Mouse (Mus musculus): ENCODE measurements at regions not wholly inside any gene's neighbourhood (a gene's known extent, or its start where the extent isn't known, plus 50 kb on each side); places are given as distances from the start of the nearest gene placed in this dataset.

- Histone ChIP-seq H3K9ac (no peak overlapping the region), H3K4me3 (no peak overlapping the region), H3K9me3 (no peaks in the 10 kb centered on the region), H3K27ac (replicated peaks) (no peak overlapping the region), H3K4me2 (no peak overlapping the region), H3K36me3 (no peaks in the 10 kb centered on the region), H3K4me1 (replicated peaks) (peaks cover 16% of the 10 kb centered on the region), H3K27me3 (0 out of 2 replicates have a peak, but pooled peaks cover 2% of the 10 kb centered on the region)
- 61% methylated on average over 3 of the region's 3 CpGs for WGBS
- no peak for ATAC-seq (ENCODE audit: low FRiP score, low read depth)
Measured at GRCm38 (mm10) chr2:38420498-38420897, 81.4 kb downstream of the Lhx2 start.

DNA sequence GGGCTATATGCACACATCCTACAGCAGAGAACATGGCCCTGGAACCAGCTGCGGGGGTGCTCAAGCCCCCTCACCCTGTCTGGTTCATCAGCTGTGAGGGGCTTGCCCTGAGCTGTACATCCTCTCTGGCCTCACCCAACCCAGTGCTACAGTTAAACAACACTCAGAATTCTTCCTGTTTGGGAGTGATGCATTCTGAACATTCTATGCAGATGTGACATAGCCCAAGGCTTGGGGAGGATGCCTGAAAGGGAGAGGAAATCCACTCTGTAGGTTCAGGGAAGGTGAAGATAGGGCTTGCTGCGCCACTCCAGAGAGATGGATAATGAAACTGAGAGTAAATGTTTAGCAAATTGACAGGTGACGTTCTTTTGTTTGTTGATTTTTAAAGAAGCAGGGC, 83.3 kb downstream of the Lhx2 start:
- Histone ChIP-seq H3K27ac (replicated peaks) (no peak overlapping the region), H3K4me1 (replicated peaks) (peaks cover 16% of the 10 kb centered on the region), H3K36me3 (no peaks in the 10 kb centered on the region), H3K9me3 (no peaks in the 10 kb centered on the region), H3K4me3 (no peak overlapping the region), H3K27me3 (no peaks in the 10 kb centered on the region), H3K9ac (no peak overlapping the region), H3K4me2 (no peak overlapping the region)
- no peak for ATAC-seq (ENCODE audit: low FRiP score, low read depth)
- 92% methylated on average over 3 of the region's 3 CpGs for WGBS

DNA sequence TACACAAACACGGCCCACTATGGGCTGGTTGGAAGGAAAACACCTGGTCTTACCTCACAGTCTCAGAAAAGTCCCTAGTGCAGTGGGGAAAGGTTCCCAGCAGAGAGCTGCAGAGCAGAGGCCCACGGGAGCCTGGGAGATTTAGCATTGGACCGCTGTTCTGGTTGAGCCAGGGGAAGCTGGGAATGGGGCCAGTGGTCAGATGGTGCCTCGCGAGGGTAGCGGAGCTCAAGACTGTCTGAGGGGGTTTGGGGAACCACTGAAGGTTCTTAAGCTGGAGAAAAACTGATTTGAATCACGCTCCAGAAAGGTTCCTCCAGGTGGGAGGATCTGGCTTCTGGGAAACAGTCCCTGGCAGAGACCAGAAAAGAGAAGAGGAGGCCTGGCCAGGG, 84.8 kb downstream of the Lhx2 start:
- no peaks in the 10 kb centered on the region for H3K36me3 ChIP-seq
- H3K4me3 ChIP-seq, result no peak overlapping the region
- no peak for ATAC-seq (ENCODE audit: low FRiP score, low read depth)
- peaks cover 16% of the 10 kb centered on the region for H3K4me1 ChIP-seq (replicated peaks)
- H3K4me2 ChIP-seq, result peak overlapping the region; percentile 40
- no peaks in the 10 kb centered on the region for H3K9me3 ChIP-seq
- peak overlapping the region; percentile 6; the same call in 1 of the 2 replicates for H3K27ac ChIP-seq (replicated peaks)
- H3K9ac ChIP-seq, result 0 out of 2 replicates have a peak overlapping the region, but pooled peaks have one; percentile 2
- H3K27me3 ChIP-seq, result no peaks in the 10 kb centered on the region
- 19% methylated on average over 7 of the region's 7 CpGs for WGBS

GRCm38 (mm10) chr2:38424278-38424931, 85.3 kb downstream of the Lhx2 start:
- Histone ChIP-seq H3K36me3 (no peaks in the 10 kb centered on the region), H3K9me3 (no peaks in the 10 kb centered on the region), H3K4me2 (peak overlapping the region; percentile 40), H3K9ac (0 out of 2 replicates have a peak overlapping the region, but pooled peaks have one; percentile 2), H3K4me3 (0 out of 2 replicates have a peak overlapping the region, but pooled peaks have one; percentile 5), H3K4me1 (replicated peaks) (peaks cover 16% of the 10 kb centered on the region), H3K27ac (replicated peaks) (peak overlapping the region; percentile 6; the same call in 1 of the 2 replicates), H3K27me3 (no peaks in the 10 kb centered on the region)
- ATAC-seq (ENCODE audit: low FRiP score, low read depth), result peak; percentile 79
- WGBS, result 1% methylated on average over 18 of the region's 22 CpGs

- no peak overlapping the region for H3K9ac ChIP-seq
Measured at GRCm38 (mm10) chr2:38424976-38425375, 85.9 kb downstream of the Lhx2 start.

GRCm38 (mm10) chr2:38429752-38430378, 81.6 kb upstream of the Nek6 start:
- H3K9ac ChIP-seq, result no peak overlapping the region
- no peak overlapping the region for H3K27ac ChIP-seq (replicated peaks)
- no peaks in the 10 kb centered on the region for H3K36me3 ChIP-seq
- 0 out of 2 replicates have a peak, but pooled peaks cover 3% of the 10 kb centered on the region for H3K27me3 ChIP-seq
- WGBS, result 37% methylated on average over 6 of the region's 6 CpGs
- ATAC-seq (ENCODE audit: low FRiP score, low read depth), result no peak
- no peaks in the 10 kb centered on the region for H3K9me3 ChIP-seq
- no peak overlapping the region for H3K4me3 ChIP-seq
- no peak overlapping the region for H3K4me2 ChIP-seq
- H3K4me1 ChIP-seq (replicated peaks), result 0 out of 2 replicates have a peak, but pooled peaks cover under 1% of the 10 kb centered on the region

More at GRCm38 (mm10) chr2:38424976-38425375, 85.9 kb downstream of the Lhx2 start:
- H3K4me2 ChIP-seq, result peak overlapping the region; percentile 40
- H3K9me3 ChIP-seq, result no peaks in the 10 kb centered on the region
- no peaks in the 10 kb centered on the region for H3K36me3 ChIP-seq
- H3K27ac ChIP-seq (replicated peaks), result no peak overlapping the region
- WGBS, result 20% methylated on average over 9 of the region's 9 CpGs
- H3K4me1 ChIP-seq (replicated peaks), result peaks cover 16% of the 10 kb centered on the region
- no peaks in the 10 kb centered on the region for H3K27me3 ChIP-seq
- ATAC-seq (ENCODE audit: low FRiP score, low read depth), result peak; percentile 43
- no peak overlapping the region for H3K4me3 ChIP-seq

GRCm38 (mm10) chr2:38431546-38431945, 79.9 kb upstream of the Nek6 start:
- Histone ChIP-seq H3K4me3 (no peak overlapping the region), H3K4me1 (replicated peaks) (no peaks in the 10 kb centered on the region), H3K9me3 (no peaks in the 10 kb centered on the region), H3K27me3 (0 out of 2 replicates have a peak, but pooled peaks cover 3% of the 10 kb centered on the region), H3K4me2 (no peak overlapping the region), H3K36me3 (no peaks in the 10 kb centered on the region), H3K9ac (no peak overlapping the region), H3K27ac (replicated peaks) (no peak overlapping the region)
- ATAC-seq (ENCODE audit: low FRiP score, low read depth), result no peak
- WGBS, result 56% methylated on average over 5 of the region's 5 CpGs

DNA sequence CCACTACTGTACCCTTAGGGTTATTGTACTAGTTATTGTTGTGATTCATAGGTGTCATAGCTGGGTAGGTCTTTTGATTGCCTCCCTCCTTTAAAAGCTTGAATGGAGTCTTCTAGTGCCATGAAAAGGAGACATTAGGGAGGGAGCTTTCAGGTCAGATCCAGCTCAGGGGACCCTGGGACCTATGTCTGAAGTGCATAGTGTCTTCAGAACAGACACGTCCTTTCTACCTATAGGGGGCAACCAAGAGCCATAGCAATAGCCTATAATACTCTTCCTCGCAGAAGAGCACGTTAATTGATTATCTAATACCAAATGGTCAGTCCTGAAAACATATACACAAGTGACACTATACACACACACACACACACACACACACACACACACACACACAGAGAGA, 77.7 kb upstream of the Nek6 start:
- WGBS, result 9% methylated on average over 3 of the region's 3 CpGs
- Histone ChIP-seq H3K9me3 (no peaks in the 10 kb centered on the region), H3K27me3 (0 out of 2 replicates have a peak, but pooled peaks cover 3% of the 10 kb centered on the region), H3K4me2 (no peak overlapping the region), H3K36me3 (no peaks in the 10 kb centered on the region), H3K4me1 (replicated peaks) (no peaks in the 10 kb centered on the region), H3K4me3 (no peak overlapping the region), H3K9ac (no peak overlapping the region), H3K27ac (replicated peaks) (no peak overlapping the region)
- no peak for ATAC-seq (ENCODE audit: low FRiP score, low read depth)

DNA sequence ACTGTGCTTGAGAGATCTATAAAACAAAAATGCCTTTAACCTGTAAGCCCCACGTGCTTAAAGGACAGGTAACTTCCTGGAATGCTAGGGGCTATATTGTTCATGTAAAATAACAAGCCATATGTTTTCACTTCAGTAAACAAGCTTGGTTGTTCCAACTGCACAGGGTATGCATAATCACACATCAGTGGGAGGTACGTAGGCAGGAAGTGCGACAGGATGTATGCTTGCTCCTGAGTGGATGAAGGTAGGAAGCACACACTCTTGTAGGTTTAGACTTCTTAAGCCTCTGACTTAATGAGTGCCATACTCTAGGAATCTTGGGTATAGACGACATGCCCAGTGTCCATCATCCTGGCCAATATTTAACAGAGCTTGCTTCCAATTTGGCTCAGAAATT, 74.7 kb upstream of the Nek6 start:
- 0 out of 2 replicates have a peak, but pooled peaks cover 3% of the 10 kb centered on the region for H3K27me3 ChIP-seq
- no peak overlapping the region for H3K9ac ChIP-seq
- WGBS, result 77% methylated on average over 4 of the region's 4 CpGs
- no peak overlapping the region for H3K27ac ChIP-seq (replicated peaks)
- H3K36me3 ChIP-seq, result no peaks in the 10 kb centered on the region
- no peaks in the 10 kb centered on the region for H3K4me1 ChIP-seq (replicated peaks)
- H3K4me3 ChIP-seq, result no peak overlapping the region
- H3K4me2 ChIP-seq, result no peak overlapping the region
- no peak for ATAC-seq (ENCODE audit: low FRiP score, low read depth)
- no peaks in the 10 kb centered on the region for H3K9me3 ChIP-seq

- H3K27me3 ChIP-seq, result 0 out of 2 replicates have a peak, but pooled peaks cover 3% of the 10 kb centered on the region
- H3K4me2 ChIP-seq, result no peak overlapping the region
- H3K27ac ChIP-seq (replicated peaks), result no peak overlapping the region
- 94% methylated on average over 6 of the region's 6 CpGs for WGBS
- no peak overlapping the region for H3K4me3 ChIP-seq
- no peaks in the 10 kb centered on the region for H3K36me3 ChIP-seq
- ATAC-seq (ENCODE audit: low FRiP score, low read depth), result no peak
- H3K4me1 ChIP-seq (replicated peaks), result no peaks in the 10 kb centered on the region
- H3K9ac ChIP-seq, result no peak overlapping the region
- H3K9me3 ChIP-seq, result no peaks in the 10 kb centered on the region
Measured at GRCm38 (mm10) chr2:38439191-38439590, 72.3 kb upstream of the Nek6 start.

DNA sequence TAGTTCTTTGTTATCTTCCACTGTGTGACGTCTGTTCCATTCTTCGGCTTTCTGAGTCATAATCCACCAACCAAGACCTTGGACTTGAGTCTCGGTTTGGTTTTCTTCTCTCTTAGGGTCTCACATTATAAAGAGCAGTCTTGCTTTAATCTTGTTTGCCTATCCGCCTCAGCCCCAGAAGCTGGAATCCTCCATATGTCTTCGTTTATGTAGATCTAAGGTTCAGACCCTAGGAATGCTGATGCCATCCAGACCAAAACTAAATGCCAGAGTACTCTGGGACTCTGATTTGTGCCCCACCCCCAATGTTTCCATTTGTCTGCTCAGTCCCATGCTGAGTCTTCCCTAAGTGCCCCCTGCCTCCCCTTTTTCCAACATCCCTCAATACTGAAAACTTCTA, 71.5 kb upstream of the Nek6 start:
- no peaks in the 10 kb centered on the region for H3K27me3 ChIP-seq
- H3K9ac ChIP-seq, result no peak overlapping the region
- H3K4me2 ChIP-seq, result no peak overlapping the region
- no peak overlapping the region for H3K4me3 ChIP-seq
- 80% methylated on average over 5 of the region's 5 CpGs for WGBS
- H3K9me3 ChIP-seq, result no peaks in the 10 kb centered on the region
- no peaks in the 10 kb centered on the region for H3K36me3 ChIP-seq
- no peaks in the 10 kb centered on the region for H3K4me1 ChIP-seq (replicated peaks)
- no peak for ATAC-seq (ENCODE audit: low FRiP score, low read depth)
- H3K27ac ChIP-seq (replicated peaks), result no peak overlapping the region

- Histone ChIP-seq H3K9ac (no peak overlapping the region), H3K4me2 (no peak overlapping the region), H3K27me3 (no peaks in the 10 kb centered on the region), H3K9me3 (no peaks in the 10 kb centered on the region), H3K36me3 (no peaks in the 10 kb centered on the region), H3K27ac (replicated peaks) (no peak overlapping the region), H3K4me3 (no peak overlapping the region), H3K4me1 (replicated peaks) (no peaks in the 10 kb centered on the region)
- ATAC-seq (ENCODE audit: low FRiP score, low read depth), result no peak
- 90% methylated on average over 6 of the region's 6 CpGs for WGBS
Measured at GRCm38 (mm10) chr2:38449092-38449491, 62.4 kb upstream of the Nek6 start.
